Mouse (Mus musculus) heart, postnatal 25 days (tissue): ENCODE data around the gene Lsm2. TPM values are rescaled to one million over a fixed set of nuclear protein-coding genes. Genes with fewer than 3 reads are reported as not detected.
"Not testable (repeated sequence)": the region's sequence is repeated elsewhere in the genome, so short reads cannot be mapped to it uniquely, and the experiment has no call there.

Experiments used
- DNase-seq: peaks from one replicate; pipeline ENCODE4 v3.0.0; 2022; ENCODE audit warnings: low spot score
- intact Hi-C: fragments of 180-260 bp; cut with DNase I; formaldehyde crosslinking; loops from one replicate; pipeline ENCODE4 v1.15.1; 2025
- total RNA-seq, 2 experiments: library from RNA; stranded (reverse); gene quantifications; 2 replicates each; pipeline ENCODE4 v1.2.3; 2021

The Lsm2 gene
- total RNA-seq, 2 experiments from 2014 or later = 19.0 to 19.1 TPM

DNA sequence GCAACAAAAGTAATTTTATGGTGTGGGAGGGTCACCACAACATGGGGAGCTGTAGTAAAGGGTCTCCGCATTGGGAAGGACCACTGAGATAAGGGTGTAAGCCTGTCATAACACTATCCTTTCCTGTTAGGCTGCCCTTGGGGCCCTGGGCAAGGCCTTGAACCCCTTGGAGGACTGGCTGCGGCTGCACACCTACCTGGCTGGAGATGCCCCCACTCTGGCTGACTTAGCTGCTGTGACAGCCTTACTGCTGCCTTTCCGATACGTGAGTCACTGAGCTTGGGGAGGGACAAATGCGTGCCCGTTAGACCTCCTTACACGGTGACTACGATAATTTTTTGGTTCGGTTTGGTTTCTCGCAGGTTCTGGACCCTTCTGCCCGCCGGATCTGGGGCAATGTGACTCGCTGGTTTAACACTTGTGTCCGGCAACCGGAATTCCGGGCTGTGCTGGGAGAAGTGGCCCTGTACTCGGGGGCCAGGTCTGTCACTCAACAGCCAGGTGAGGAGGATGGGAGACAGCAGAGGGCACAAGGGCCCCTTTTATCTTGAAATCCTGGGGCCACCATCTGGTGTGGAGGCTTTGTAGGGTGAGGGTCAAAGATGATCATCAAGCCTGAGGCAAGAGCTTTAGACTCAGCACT, 22.5 kb downstream of the Lsm2 start:
- DNase-seq = no peak
- intact Hi-C loops = loop anchor here (5.0 kb wide), 1 partner anchor 233 kb away; the partner anchor contains the start of gene Nfkbil1

DNA sequence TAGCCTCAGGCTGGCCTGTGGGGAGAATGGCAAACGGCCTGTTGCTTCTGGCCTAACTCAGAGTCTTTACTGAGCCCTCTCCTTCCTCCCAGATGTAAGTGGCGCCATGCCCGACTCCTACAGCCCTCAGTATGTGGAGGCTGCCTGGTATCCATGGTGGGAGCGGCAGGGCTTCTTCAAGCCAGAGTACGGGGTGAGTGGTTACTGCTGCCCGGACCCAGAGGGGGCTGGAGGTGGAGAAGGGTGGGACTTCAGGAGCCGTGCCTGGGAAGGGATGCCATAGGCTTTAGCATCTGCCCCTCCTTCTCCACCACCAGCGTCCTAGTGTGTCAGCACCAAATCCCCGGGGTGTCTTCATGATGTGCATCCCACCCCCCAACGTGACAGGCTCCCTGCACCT, 23.5 kb downstream of the Lsm2 start:
- DNase-seq = no peak
- intact Hi-C loops = no loop called here

DNA sequence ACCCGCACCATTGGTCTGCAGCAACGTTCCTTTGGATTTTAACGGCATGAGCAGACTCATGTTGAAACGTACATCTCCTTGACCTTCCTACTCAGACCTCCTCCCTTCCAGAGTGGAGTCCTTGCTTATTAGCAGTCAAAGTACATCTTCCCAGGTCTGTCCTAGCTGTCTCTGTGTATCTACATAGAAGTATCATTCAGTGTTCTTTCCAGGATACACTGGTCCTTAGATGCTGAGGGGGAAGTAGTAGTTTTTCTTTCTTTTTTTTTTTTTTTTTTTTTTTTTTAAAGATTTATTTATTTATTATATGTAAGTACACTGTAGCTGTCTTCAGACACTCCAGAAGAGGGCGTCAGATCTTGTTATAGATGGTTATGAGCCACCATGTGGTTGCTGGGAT, 24.2 kb downstream of the Lsm2 start:
- intact Hi-C loops, DNase-seq: not testable (repeated sequence)

DNA sequence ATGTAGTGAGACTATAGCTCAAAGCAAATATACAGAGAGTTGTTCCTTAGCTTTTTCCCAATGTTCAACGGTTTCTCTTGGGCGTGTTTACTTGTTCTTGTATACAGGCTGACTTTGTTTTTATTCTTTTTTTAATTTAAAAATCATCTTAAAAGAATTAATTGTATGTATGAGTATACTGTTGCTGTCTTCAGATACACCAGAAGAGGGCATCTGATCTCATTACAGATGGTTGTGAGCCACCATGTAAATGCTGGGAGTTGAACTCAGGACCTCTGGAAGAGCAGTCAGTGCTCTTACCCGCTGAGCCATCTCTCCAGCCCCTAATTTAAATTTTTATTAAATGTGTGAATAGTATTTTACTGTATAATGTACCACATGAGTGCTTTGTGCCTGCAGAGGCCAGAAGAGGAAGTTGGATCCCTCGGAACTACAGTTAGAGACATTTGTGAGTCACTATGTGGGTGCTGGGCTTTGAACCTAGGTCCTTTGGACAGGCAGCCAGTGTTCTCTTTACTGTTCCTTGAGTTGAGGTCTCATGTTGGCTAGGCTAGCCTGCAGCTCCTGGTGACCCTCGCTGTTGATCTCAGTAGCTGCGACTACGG, 25.8 kb downstream of the Lsm2 start:
- intact Hi-C loops = no loop called here

DNA sequence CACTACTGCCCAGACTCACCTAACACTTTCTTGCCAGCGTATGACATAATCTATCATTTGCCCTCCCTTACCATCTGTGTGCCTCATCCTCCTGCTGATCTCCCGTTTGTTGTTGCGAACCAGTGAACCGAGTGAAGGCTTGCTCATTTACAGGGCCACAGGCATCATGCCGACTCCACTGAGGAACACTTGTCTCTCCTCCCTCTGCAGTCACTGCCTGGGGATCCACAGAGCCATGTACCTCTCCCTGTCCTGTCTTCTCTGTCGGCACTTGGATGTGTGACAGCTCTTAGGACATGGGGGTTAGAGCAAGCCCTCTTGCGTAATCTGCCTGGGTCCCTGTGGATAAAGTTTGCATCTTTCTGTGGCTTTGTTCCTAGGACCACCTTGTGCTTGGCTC, 27.9 kb downstream of the Lsm2 start:
- no peak for DNase-seq
- intact Hi-C loops = no loop called here

More for the DNA sequence above, 25.8 kb downstream of the Lsm2 start:
- DNase-seq = no peak

DNA sequence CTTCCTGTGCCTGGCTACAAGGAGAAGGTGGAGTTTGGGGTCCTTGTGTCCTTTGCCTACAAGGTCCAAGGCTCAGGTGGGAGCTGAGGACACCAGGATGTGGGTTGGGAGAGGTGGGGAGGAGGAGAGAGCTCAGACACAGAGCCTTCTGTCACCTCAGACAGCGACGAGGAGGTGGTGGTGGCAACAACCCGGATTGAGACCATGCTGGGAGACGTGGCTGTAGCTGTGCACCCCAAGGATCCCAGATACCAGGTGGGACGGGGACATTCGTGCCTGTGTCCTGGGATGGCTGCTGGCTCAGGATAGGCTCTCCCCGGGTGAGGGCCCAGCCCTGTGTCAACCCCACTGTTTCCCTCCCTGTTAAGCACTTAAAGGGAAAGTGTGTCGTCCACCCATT, 29.8 kb downstream of the Lsm2 start:
- DNase-seq = no peak
- intact Hi-C loops = no loop called here

DNA sequence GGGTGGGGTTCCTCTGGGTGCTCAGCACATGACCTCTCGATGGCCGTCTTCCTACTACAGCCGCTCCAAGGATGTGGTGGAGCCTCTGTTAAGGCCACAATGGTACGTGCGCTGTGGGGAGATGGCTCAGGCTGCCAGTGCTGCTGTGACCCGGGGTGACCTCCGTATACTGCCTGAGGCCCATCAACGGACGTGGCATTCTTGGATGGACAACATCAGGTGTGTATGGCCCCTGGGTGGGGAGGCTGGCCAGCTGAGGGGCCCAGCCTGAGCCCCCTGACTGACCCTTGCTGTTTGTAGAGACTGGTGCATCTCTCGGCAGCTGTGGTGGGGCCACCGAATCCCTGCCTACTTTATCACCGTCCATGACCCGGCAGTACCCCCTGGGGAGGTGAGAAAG, 30.8 kb downstream of the Lsm2 start:
- no peak for DNase-seq
- intact Hi-C loops = no loop called here

DNA sequence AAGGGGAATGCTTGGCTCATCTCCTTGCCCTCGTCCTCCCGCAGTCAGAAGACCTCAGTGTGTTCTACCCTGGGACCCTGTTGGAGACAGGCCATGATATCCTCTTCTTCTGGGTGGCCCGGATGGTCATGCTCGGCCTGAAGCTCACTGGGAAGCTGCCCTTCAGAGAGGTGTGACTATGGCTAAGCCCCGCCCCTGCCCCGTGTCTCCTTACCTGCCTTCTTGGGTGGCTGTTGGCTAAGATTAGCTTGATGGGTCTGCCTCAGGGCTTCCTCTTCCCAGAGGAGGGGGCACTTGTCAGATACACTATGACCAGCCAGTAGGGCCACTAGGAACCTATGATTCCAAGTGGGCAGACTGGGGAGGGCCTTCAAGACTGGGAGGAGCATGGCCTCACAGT, 31.6 kb downstream of the Lsm2 start:
- intact Hi-C loops = no loop called here
- no peak for DNase-seq

DNA sequence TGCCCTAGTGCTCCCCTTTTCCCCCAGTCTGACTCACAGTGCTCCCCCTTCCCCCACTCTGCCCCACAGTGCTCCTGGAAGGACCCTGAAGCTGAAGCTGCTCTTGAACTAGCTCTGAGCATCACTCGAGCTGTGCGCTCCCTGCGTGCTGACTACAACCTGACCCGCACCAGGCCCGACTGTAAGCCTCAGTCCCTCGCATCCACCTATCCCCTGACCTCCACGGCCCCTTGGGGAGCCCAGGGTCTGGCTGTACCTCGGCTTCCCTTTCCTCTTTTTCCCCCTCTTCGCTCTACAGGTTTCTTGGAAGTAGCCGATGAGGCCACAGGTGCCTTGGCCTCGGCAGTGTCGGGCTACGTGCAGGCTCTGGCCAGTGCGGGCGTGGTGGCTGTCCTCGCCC, 33.6 kb downstream of the Lsm2 start:
- no peak for DNase-seq
- intact Hi-C loops = no loop called here

DNA sequence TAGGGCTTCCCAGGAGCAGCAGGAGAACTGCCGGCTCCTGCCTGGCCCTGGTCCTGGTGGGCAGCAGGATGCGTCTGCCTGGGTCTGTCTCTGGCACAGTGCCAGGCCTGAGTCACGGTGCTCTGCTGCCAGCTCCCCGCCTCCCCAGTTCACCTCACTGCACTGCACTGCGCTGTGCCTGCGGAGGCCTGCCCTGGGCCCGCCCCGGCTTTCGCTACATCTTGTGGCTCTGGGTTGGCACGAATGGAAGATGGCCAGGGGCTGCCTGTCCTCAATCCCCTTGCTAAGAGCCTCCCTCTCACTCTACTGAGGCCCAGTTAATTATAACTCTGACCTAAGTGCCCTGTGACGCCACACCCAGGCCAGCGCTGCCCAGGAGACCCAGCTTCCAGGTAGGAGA, 34.7 kb downstream of the Lsm2 start, which contains the start of gene Vwa7:
TSS of gene Vwa7 (plus strand) at position 204 of the 400 bp plus-strand sequence.
- no peak for DNase-seq
- intact Hi-C loops = no loop called here

DNA sequence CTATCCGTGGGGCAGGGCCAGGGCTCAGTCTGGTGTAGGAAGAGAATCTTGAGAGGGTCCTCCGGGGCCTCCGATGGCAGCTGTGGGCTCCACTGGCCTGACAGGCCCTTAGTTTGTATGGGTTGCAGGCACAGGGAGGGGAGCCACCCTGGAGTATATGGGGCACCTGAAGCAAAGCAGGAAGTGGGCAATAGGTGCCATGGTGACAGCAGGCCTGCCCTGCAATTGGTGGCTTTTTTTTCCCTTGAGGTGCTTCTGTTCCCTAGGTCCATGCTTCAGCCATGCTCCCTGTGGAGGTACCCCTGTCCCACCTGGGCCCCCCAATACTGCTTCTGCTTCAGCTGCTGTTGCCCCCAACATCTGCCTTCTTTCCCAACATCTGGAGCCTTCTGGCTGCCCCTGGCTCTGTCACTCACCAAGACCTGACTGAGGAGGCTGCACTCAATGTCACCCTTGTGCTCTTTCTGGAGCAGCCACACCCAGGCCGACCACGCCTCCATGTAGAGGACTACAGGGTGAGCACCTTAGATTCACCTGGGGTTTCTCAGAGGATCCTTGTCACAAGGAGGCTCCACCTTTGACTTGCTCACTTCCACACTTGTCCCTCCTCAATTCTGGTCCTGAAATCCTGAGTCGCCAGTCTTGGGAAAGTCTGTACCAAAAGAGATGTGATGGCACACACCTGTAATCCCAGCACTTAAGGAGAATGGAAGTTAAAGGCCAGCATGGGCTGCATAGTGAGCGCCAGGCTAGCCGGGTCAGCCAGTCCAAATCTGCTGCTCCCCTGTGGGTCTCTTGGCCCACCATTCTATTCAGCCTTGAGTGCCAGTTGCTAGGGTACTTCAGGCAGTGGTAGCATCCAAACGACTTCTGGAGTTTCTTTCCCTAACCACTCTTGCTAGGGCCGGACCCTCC, 35.4 kb downstream of the Lsm2 start:
- intact Hi-C loops = no loop called here
- no peak for DNase-seq

DNA sequence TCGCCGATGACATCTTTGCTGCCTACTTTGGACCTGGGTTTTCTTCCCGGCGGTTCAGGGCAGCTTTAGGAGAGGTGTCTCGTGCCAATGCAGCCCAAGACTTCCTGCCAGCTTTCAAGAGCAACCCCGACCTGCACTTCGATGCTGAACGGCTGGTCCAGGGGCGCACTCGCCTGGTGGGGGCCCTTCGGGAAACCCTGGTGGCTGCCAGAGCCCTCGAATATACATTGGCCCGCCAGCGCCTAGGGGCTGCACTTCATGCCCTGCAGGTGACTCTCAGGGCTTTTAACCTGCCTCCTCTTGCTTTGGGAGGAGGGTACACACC, 36.0 kb downstream of the Lsm2 start:
- no peak for DNase-seq
- intact Hi-C loops = no loop called here

DNA sequence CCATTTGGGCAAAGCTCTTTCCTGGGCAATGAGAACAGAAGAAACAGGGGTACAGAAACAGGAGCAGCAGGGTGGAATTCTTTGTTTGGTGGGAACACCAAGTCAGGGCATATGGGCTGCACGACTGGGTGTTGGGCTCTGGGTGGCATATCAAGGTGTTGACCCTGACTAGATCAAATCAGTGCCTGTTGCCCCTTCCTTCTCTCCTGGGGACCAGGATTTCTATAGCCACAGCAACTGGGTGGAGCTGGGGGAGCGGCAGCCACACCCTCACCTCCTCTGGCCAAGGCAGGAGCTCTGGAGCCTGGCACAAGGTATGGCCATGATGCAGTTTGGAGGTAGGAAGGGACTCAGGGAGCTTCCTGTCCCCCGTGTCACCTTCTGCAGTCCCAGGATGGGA, 36.5 kb downstream of the Lsm2 start:
- intact Hi-C loops = no loop called here
- DNase-seq = no peak

DNA sequence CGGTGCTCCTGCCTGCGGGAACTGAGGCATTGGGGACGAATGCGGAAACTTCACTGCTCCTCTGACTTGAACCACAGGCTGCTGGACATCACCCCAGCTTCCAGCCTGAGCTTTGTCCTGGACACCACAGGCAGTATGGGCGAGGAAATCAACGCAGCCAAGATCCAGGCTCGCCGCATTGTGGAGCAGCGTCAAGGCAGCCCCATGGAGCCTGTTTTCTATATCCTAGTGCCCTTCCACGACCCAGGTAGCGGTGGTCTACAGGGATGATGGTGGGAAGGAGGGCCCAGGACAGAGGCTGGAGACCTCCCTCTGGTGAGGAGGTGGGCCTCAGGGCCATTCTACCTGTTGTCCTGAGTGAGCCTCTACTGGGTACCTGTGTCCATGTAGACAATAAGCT, 38.2 kb downstream of the Lsm2 start:
- intact Hi-C loops = loop anchor here (1.0 to 10.0 kb wide), 3 partner anchors 42 to 215 kb away; partner anchors contain the start of genes Atp6v1g2, Ly6g6d, Ly6g6e and Nfkbil1
- DNase-seq = no peak

DNA sequence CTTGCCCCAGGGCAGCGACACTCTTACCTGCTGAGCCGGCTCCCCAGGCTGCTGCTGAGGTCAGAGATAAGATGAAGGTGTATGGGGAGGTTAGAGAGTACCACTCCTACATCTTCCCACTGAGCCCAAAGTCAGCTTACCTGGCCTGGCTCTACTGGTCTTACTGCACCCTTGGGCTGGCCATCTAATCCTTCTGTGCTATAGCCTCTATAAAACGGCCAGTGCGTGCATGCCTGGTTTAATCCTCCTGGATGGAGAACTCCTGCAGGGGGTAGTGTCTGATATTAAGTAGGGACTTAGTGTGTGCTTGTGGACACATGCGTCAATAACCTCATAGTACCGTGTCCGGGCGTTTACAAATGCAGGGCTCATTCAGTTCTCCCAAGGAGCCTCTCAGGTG, 38.9 kb downstream of the Lsm2 start:
- intact Hi-C loops = loop anchor here (1.0 to 10.0 kb wide), 3 partner anchors 42 to 214 kb away; partner anchors contain the start of genes Atp6v1g2, Ly6g6d, Ly6g6e and Nfkbil1
- DNase-seq = no peak

DNA sequence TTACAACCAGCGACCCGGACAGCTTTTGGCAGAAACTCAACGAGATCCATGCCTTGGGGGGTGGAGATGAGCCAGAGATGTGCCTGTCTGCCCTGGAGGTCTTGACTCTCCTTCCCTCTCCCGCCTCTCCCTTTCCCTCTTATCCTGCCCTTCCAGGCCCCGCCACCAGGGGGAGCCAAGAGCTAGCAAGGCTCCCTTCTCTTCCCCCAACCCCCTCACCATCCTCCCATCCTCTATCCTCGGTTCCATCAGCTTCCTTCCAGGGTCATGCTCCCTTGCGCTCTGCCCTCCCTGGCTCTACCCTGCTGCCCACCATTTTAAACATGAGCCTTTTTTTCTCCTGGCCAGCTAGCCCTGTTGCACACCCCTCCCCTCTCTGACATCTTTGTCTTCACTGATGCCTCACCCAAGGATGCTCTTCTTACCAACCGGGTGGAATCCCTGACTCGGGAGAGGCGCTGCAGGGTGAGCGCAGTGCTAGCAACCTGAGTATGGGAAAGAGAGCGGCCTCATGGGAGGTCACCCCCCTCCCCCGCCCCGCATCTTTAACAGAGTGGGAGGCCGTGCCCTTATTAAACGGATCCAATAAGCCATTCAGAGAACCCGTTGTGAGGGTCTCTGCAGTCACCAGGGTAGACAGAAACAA, 39.6 kb downstream of the Lsm2 start:
- intact Hi-C loops = loop anchor here (1.0 to 10.0 kb wide), 4 partner anchors 38 to 214 kb away; partner anchors contain the start of genes Atp6v1g2, Ddah2, Ly6g6d and Ly6g6e
- peak; percentile 72 for DNase-seq

DNA sequence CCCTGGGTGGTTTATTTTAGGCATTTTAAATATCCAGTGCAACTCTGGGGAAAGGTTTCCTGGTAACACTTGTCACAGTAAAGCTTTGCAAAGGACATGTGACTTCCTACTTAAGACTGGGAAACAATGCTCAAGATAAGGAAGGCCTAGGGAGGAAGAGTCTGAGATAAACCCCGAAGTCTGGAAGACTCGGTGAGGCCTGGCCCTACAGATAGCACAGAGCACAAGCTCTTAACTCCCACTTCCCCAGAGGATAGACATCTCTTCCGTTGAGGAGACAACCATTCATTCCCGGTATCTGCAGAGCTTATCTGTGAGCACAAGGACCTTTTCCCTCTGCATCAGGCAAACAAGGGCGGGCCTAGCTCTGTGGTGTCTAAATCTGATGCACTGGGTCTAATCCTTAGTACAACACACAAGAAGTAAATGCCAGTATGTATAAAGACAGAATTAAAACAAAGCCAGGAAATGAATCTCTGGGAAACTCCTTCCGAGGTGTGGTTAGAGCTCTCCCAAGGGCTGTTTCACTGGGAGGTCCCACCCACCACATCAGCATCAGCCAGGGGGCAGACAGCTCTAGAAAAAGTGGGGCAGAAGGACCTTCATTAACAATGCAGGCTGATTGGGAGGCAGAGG, 40.3 kb downstream of the Lsm2 start:
- intact Hi-C loops = loop anchor here (1.0 to 10.0 kb wide), 5 partner anchors 23 to 213 kb away; partner anchors contain the start of genes Atp6v1g2, Ddah2, Ly6g6d and Ly6g6e
- no peak for DNase-seq

DNA sequence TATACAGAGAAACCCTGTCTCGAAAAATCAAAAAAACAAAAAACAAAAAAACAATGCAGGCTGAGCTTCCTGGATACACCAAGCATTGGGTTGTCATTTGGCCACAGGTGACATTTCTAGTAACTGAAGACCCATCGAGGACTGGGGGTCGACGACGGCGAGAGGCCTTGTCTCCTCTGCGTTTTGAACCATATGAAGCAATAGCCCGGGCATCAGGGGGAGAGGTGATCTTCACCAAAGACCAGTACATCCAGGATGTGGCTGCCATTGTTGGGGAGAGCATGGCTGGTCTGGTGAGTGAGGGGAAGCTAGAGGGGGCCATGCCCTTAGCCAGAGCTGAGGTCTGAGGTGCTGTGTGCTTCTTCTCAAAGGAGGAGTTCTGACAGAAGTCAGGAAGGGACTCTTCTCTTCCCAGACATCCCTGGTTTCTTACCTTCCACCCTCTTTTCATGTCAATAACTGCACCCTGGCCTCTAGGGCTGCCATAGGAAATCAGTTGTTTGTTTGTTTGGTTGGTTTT, 40.9 kb downstream of the Lsm2 start:
- intact Hi-C loops = loop anchor here (2.0 to 10.0 kb wide), 3 partner anchors 22 to 212 kb away; partner anchors contain the start of genes Atp6v1g2, Ly6g6d, Ly6g6e and Nfkbil1
- no peak for DNase-seq

DNA sequence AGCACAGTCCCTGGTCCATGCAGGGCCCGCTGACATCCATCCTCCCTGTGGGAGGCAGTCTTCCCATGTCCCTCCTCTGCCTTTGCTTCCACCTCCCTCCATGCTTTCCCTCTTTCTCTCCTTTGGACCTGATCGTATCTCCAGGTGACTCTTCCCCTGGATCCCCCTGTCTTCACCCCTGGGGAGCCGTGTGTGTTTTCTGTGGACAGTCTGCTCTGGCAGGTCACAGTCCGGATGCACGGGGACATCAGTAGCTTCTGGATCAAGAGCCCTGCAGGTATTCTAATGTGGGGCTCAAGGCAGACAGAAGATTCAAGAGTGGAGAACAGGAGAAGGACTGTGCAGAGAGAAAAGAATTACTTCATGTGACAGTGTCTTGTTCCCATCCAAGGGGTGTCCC, 41.6 kb downstream of the Lsm2 start:
- DNase-seq = no peak
- intact Hi-C loops = loop anchor here (2.0 to 10.0 kb wide), 3 partner anchors 22 to 212 kb away; partner anchors contain the start of genes Atp6v1g2, Ly6g6d, Ly6g6e and Nfkbil1
